Mouse (Mus musculus) macrophage (primary cell): Measurements from ENCODE around the gene Pwp2. TPM values are rescaled to one million over a fixed set of nuclear protein-coding genes. Genes with fewer than 3 reads are reported as not detected.
A peak's percentile ranks its signal among the peaks of the same experiment; 100 is the strongest.
"Not testable (repeated sequence)": the region's sequence is repeated elsewhere in the genome, so short reads cannot be mapped to it uniquely, and the experiment has no call there.

Experiments
- H3K27ac ChIP-seq: fragments of 350-480 bp; formaldehyde crosslinking; 2 replicates; pipeline ENCODE4 v1.9.0; 2021
- H3K36me3 ChIP-seq: fragments of 350-480 bp; formaldehyde crosslinking; 2 replicates; pipeline ENCODE4 v1.9.0; 2021; ENCODE audit errors: inconsistent target
- H3K4me3 ChIP-seq: fragments of 350-480 bp; formaldehyde crosslinking; 2 replicates; pipeline ENCODE4 v1.9.0; 2021; ENCODE audit errors: inconsistent target
- H3K79me2 ChIP-seq: fragments of 350-480 bp; formaldehyde crosslinking; 2 replicates; pipeline ENCODE4 v1.9.0; 2021; ENCODE audit errors: inconsistent target
- WGBS: methylation state at CpG from one replicate; pipeline ENCODE4 v1.1.7; 2026; ENCODE audit warnings: inconsistent platforms; ENCODE audit not compliant: missing documents; 5-methylcytosine and 5-hydroxymethylcytosine counted together
- polyA plus RNA-seq: library from polyadenylated mRNA; stranded (reverse); fragments of 250-400 nt; gene quantifications from 3 replicates; pipeline ENCODE4 v1.2.4, GENCODE M21; 2018; ENCODE audit warnings: inconsistent platforms

Pwp2 gene
- polyA plus RNA-seq, 1 experiment from 2014 or later, result 6.1 TPM

DNA sequence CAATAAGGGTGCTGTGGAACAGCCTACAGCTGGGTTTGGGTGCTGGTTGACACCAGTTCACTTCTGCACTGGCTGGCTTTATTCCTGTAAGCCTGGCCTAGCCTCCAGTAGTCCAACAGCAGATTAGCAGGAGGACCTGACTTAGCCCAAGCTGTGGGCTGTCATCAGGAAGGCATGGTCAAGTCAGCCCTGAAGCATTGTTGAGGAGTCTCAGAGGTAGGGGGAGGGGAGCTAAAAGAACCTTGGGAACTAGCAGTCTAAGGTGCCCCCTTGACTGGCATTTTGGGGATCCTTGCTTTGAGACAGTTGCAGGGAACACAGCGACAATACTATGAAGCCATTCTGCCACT is 44.7 kb downstream of the Pwp2 start:
- Histone ChIP-seq H3K4me3 (no peak overlapping the region), H3K27ac (no peak overlapping the region), H3K79me2 (no peaks in the 10 kb centered on the region), H3K36me3 (no peaks in the 10 kb centered on the region)
- 100% methylated on average over 1 of the region's 1 CpGs for WGBS

DNA sequence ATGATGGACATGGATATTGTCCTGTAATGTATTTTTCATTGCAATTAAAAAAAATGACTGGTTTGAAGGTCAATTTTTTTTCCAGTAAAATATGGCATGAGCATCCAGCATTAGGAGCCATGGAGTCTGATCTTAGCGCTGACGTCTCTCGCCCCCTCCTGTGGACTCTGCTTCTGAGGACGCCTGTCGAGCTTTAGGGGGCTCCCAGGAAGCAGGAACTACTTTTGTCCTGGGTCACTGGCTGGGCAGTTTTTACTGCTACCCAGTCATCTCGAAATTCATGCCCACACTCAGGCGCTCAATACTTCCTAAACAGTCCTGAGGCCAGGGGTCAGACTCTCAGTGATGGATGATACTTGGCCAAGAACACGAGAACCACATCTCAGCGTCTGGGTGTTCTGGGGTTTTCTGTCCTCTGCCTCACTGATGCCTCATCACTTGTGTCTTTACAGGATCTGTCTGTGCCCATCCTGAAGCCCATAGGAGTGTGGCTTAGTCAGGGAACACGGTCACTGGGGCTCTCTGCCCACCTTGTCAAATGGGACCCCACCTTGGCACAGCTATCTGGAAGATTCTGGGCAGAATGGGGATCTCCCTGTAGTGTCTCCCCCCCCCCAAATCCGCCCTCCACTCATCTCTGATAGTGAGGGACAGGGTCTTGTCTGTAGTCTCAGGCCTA is 45.2 kb downstream of the Pwp2 start:
- Histone ChIP-seq H3K36me3 (no peaks in the 10 kb centered on the region), H3K27ac (no peak overlapping the region), H3K79me2 (no peaks in the 10 kb centered on the region), H3K4me3 (no peak overlapping the region)
- WGBS, result 93% methylated on average over 11 of the region's 11 CpGs

DNA sequence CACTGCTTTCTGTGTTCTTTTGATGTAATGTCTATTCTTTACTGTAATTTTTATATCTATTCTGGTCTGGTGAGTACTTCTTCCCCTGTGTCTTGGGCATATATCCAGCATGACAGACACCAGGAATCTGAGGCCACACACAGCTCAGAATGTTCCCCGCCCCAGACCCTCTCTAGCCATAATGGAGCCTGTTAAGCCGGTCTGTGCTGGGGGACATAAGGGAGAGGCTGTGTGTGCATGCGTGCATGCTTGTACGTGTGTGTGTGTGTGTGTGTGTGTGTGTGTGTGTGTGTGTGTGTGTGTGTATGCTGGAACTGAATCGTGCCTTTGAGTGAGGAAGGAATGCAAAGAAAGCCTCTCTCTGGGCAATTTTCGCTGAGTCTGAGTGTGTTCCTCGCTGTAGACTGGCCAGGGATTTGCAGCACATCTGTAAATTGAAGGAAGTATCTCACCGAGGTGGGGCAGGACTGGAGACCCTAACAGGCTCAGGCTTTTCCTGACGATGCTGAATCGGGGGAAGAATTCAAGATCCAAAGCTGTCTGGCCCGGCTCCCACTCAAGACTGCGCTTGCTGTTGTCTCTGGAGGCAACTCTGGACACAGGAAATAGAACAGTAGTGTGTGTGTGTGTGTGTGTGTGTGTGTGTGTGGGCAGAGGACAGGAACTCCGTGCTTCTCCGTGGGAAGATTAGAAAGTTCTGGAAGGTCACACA is 46.0 kb downstream of the Pwp2 start:
- WGBS, result 49% methylated on average over 10 of the region's 14 CpGs
- no peaks in the 10 kb centered on the region for H3K79me2 ChIP-seq
- no peak overlapping the region for H3K4me3 ChIP-seq
- no peaks in the 10 kb centered on the region for H3K36me3 ChIP-seq
- H3K27ac ChIP-seq, result no peak overlapping the region

DNA sequence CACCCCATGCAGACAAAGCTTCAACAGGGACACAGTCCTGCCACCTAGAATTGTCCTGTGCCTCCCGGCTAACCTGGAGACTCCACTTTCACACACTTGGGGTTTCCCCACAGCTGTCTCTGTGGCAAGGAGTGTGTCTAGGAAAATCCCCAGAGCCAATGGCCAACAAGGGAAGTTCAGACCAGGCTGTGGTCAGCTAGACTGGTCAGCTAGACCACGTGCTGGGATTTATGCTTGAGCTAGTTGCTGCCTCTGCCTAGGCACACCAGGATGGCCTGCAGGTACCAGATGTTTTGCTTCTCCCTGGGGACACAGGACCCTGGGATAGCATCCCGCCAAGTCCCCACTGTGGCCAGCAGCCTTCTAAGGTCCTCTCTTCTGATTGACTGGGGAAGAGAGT is 47.8 kb downstream of the Pwp2 start:
- 72% methylated on average over 3 of the region's 3 CpGs for WGBS
- Histone ChIP-seq H3K27ac (no peak overlapping the region), H3K4me3 (no peak overlapping the region), H3K36me3 (no peaks in the 10 kb centered on the region), H3K79me2 (no peaks in the 10 kb centered on the region)

DNA sequence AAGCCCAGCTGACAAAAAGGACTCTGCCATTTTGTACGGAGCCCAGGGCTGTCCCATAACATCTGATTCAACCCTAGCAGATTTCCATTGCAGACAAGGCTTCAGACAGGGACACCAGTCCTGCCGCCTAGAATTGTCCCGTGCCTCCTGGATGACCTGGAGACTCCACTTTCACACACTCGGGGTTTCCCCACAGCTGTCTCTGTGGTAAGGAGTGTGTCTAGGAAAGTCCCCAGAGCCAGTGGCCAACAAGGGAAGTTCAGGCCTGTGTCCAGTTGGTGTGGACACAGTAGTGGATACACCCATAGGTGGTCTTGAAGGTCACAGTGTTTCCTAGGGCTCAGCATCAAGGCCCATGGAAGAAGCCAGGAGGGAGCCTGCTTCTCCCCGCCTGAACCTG is 49.0 kb downstream of the Pwp2 start:
- H3K4me3 ChIP-seq, result no peak overlapping the region
- H3K36me3 ChIP-seq, result no peaks in the 10 kb centered on the region
- peak overlapping the region; percentile 75; the same call in 1 of the 2 replicates for H3K27ac ChIP-seq
- no peaks in the 10 kb centered on the region for H3K79me2 ChIP-seq
- WGBS, result 89% methylated on average over 5 of the region's 5 CpGs

DNA sequence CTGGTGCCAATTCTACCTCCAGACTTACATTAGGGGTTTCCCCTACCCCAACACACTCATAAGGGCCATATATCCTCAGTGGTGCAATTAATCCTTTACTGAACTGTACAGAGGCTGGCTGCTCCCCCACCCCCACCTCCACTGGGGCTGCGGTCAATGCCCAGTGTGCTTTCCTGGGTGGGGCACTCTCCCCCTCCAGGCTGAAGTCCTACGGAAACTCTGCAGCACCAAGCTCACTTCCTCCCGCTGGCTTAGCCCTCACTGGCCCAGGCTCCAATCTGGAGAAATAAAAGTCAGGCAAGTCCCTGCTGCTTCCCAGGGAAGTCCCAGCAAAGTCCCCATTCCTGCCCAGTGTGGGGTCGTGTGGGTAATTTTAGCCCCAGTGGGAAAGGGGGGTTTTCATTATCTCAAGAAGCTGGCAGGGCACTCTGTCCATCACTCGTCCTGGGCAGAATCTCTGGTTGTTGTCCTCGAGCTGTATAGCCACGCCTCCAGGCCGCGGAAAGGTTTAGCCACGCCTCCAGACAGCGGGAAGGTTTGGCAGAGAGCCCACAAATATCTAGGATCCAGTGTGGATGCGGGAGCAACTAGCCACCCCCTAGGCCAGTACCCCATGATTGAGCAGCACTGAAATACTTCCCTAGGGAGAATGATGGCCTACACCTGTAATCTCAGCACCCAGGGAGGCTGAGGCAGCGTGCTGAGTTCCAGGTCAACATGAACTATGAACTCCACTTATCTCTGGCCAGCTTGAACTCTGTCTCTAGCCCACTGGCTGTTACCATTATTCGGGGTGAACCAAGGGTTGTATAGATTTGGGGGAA is 49.8 kb downstream of the Pwp2 start:
- Histone ChIP-seq H3K79me2 (no peaks in the 10 kb centered on the region), H3K36me3 (no peaks in the 10 kb centered on the region), H3K4me3 (no peak overlapping the region), H3K27ac (peak overlapping the region; percentile 75)
- 47% methylated on average over 14 of the region's 14 CpGs for WGBS

DNA sequence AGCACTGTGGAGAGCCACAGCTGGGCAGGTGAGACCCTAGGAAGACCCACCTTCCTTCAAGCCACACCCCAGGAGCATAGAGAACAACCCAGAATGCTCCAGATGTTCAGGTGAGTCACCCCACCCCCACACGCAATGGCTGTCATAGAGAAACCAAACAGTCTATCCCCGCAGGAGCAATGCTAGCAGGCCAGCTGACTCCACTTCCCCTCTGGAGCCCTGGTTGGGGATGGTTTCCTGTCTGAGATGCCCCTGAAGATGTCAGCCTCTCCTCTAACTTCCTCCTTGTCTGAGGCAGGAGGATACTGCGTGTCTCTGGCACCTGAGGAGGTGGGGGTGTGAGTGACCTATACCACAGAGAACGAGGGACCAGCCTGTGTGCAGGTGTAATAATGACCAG is 50.5 kb downstream of the Pwp2 start:
- Histone ChIP-seq H3K27ac (peak overlapping the region; percentile 75), H3K4me3 (no peak overlapping the region), H3K36me3 (no peaks in the 10 kb centered on the region), H3K79me2 (no peaks in the 10 kb centered on the region)
- WGBS, result 22% methylated on average over 4 of the region's 4 CpGs

DNA sequence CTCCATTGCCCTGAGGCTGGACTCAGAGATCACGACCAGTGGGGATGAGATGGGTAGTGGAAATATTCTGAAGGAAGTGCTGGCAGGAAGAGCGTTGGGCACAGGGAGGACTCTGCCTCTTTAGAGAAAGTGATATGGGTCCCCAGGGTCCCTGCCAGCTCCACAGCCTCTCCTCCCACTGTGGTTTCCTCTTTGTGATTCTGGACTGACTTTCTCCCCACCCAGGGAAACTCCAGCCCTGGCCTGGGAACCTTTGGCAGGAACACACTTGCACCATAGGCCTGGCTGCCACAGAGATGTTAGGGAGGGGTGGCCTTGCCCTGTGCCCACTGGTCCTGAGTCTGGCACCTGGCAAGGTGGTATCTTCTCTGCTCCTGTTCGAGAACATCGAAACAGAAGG is 55.0 kb downstream of the Pwp2 start:
- Histone ChIP-seq H3K27ac (no peak overlapping the region), H3K4me3 (no peak overlapping the region), H3K79me2 (no peaks in the 10 kb centered on the region), H3K36me3 (no peaks in the 10 kb centered on the region)
- WGBS, result 65% methylated on average over 4 of the region's 4 CpGs

DNA sequence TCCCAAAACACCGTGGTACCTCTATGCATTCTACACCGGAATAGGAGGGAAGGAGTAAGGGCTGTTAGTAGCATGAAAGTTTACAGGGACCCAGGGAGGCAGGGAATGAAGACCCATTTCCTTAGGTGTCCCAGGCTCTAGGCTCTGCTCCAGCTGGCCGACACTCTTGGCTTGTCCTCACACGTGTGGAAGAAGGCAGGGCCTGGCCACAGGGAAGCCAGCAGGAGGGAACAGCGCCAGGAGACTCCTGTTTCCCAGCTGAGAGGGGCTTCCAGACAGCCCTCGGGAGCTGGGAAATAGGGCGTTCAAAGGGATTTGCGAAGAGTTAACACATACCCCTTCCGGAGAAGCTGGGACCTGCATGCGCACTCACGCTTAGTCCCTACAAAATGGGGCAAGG is 55.5 kb downstream of the Pwp2 start:
- no peak overlapping the region for H3K27ac ChIP-seq
- WGBS, result 87% methylated on average over 10 of the region's 11 CpGs
- no peaks in the 10 kb centered on the region for H3K79me2 ChIP-seq
- no peaks in the 10 kb centered on the region for H3K36me3 ChIP-seq
- H3K4me3 ChIP-seq, result no peak overlapping the region

DNA sequence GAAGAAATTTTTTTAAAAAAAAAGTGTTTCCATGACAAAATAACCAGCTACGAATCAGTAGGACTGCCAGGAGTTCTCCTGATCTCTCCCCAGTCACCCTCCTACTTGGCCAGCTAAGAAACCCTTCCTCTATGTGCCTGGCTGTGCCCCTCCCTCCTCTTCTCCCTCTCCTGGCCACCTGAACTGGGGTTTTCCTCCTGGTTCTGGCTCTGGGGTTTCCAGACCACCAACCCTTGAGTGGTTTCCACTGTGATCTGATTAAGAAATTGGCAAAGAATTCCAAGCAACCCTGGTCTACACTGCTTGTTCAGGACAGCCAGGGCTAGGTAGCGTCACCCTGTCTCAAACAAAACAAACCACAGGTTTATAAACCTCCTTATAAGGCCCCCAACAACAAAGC is 56.3 kb downstream of the Pwp2 start:
- no peak overlapping the region for H3K27ac ChIP-seq
- no peak overlapping the region for H3K4me3 ChIP-seq
- WGBS, result 79% methylated on average over 2 of the region's 2 CpGs
- no peaks in the 10 kb centered on the region for H3K79me2 ChIP-seq
- no peaks in the 10 kb centered on the region for H3K36me3 ChIP-seq

DNA sequence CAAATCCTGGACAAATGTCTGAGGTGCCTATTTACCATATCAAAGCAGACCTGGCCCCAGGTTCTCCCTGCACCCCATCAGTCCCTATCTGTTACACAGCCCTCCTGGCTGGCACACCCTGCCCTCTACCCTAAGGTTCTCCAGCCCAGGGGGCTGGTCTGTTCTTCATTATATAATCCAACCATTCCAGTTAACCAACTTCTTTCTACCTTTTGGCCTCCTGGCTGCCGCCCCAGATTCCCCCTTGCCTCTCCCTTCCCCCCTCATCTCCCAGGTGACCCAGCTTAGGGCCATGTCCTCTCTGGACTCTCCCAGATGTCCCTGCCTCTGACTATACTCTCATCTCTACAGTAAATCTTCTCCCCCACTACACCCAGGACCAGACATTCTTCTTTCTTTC is 57.0 kb downstream of the Pwp2 start:
- WGBS, result 90% methylated on average over 1 of the region's 1 CpGs
- no peaks in the 10 kb centered on the region for H3K36me3 ChIP-seq
- H3K4me3 ChIP-seq, result no peak overlapping the region
- H3K79me2 ChIP-seq, result no peaks in the 10 kb centered on the region
- H3K27ac ChIP-seq, result no peak overlapping the region

DNA sequence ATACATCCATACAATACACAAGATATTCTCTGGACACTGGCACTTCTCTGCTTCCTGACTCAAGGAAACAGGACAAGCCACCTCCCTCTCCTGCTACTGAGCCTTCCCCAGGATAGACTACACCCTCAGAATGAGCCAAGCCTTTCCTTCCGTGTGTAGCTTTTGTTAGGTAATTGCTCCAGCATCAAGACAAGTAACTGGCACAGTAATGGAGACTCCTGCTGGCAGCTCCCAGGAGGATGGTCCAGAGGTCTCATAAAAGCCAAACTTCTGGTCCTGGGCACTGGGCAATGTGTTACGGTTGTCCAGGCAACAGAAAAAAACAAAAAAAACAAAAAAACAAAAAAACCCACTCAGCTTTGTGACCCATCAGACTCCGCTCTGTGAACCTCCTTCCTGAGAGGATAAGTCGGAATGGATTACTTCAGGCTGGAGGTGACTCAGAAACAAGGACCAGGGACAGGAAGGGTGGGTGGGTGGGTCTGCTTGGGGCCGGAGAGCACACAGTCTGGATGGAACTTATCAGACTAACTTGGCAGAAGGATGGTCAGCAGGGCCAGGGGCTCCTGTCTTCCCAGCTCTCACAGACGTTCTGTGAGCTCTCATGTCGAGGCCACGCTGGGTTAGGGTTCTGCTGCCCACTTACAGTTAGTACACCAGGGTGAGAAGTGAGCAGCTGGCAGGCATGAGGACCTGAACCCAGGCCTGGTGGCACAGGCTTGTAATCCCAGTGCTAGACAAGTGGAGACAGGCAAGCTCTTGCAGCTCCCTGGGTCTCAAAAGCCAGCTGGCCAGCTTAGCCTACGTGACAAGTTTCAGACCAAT is 57.7 kb downstream of the Pwp2 start:
- Histone ChIP-seq H3K79me2 (no peaks in the 10 kb centered on the region), H3K4me3 (no peak overlapping the region), H3K27ac (no peak overlapping the region), H3K36me3 (no peaks in the 10 kb centered on the region)
- 93% methylated on average over 9 of the region's 9 CpGs for WGBS

DNA sequence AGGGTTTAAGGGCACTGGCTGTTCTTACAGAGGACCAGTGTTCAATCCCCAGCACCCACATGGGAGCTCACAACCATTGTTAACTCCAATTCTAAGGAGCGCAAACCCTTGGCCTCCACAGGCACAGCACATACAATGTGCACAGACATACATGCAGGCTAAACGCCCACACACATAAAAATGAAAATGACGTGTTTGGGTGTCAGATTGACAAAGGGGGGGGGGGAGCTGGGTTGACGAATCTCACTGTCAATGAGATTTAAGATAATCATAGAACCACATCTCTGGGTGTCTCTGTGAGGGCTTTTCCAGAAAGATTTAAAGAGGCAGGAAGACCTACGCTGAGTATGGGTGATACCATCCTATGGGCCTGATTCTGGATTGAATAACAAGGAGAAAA is 58.6 kb downstream of the Pwp2 start:
- Histone ChIP-seq H3K4me3 (no peak overlapping the region), H3K79me2 (no peaks in the 10 kb centered on the region), H3K27ac (no peak overlapping the region), H3K36me3 (no peaks in the 10 kb centered on the region)
- 93% methylated on average over 5 of the region's 5 CpGs for WGBS

DNA sequence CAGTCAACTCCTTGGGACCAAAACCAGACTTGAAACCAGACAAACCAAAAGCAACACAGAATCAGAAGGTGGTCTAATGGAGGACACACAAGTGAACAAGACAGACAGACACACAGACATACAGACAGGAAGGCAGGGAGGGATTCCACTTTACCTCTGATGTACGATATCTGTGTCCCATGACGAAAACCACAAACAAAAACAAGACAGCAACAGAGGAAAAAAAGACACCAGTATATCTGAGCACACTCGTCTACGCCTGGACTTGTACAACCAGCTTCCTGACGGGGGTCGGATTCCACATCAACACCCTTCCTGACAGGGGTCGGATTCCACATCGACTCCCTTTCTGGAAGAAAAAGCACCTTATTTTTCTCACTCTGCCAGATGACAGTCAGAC is 59.9 kb downstream of the Pwp2 start:
- 89% methylated on average over 8 of the region's 8 CpGs for WGBS
- H3K36me3 ChIP-seq, H3K79me2 ChIP-seq, H3K27ac ChIP-seq, H3K4me3 ChIP-seq: not testable (repeated sequence)
